Mouse (Mus musculus): Measurements from ENCODE around the gene Suds3. TPM values are rescaled to one million over a fixed set of nuclear protein-coding genes. Genes with fewer than 3 reads are reported as not detected.
A peak's percentile ranks its signal among the peaks of the same experiment; 100 is the strongest.

Gene Suds3
- polyA plus RNA-seq, 2 experiments from 2014 or later, result 11.5 to 12.3 TPM

DNA sequence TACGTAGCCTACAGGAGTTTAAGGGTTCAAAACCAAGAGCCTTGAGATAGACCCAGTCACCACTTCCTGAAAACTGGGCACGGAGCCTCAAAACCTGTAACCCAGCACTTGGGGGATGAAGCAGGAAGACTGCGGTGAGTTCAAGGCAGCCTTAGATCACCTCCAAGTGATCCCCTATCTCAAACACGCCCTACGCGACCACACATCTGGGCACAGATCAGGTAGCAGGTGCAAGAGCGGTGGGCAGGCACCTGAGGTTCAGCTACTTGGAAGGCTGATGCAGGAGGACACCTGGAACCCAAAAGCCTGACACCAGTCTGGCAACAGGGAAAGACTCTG, 4.2 kb downstream of the Suds3 start:
- ATAC-seq, result no peak

DNA sequence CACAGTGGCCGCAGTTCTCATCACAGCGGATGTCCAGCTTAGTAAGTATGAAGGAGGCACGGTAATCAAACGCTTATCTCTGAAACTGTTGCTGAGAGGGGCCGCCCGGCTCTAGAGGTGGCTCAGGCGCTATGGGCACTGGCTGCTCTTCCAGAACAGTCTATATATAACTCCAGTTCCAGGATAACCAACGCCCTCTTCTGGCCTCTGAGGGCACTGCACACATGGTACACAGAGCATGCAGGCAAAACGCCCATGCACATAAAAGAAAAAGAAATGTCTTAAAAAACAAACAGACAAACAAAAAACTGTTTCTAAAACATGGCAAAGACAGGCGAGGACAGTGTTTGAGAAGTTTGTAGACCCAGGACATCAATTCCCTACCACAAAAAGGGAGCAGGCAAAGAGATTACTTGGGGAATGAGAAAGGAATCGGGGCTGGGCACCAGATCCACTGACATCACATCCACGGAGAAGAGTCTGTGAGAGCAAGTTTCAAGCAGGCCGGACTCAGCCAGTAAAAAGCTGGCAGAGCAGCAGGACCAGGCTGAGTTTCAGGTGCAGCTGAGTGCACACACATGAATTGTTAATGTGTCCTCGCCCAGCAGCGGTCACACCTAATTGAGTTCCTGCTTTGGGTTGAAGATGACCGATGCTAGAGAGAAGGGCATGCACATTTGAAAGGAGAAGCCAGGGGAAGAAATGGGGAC, 4.7 kb downstream of the Suds3 start:
- no peak for ATAC-seq

DNA sequence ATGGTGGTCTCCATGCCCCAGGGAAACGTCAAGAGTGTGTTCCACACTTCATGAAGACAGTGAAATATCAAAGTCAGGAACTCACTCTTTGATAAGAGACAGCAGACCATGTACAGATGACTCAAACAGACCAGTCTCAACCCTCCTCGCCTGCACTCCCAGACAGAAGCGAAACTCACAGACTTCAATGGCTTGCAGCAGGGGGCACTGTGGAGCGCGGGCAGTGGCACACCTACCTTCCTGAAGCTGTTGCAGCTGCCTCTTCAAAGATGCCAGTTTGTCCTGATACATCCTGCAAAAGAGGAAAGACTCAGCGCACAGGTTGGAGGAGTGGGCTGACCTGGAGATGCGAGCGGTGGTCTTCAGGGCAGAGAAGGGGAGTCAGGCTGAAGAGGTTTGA, 6.4 kb downstream of the Suds3 start:
- ATAC-seq, result no peak

DNA sequence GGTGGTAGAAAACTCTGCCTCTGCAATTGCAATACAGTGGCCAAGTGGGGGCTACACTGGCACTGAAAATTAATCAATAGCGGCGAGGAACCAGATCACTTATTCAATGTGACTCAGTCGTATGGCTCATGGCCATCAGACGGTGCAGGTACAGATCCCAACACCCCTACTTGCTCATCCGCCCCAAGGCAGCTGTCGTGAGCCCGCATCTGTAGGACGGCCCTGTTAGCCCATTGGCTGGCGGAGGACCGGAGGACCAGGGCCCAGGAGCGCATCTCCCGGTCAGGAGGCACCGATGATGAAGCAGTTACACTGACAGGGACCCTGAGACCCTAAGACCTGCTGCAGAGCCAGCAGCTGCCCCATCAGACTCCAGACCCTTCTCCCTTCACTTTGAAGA, 7.2 kb downstream of the Suds3 start:
- no peak for ATAC-seq

DNA sequence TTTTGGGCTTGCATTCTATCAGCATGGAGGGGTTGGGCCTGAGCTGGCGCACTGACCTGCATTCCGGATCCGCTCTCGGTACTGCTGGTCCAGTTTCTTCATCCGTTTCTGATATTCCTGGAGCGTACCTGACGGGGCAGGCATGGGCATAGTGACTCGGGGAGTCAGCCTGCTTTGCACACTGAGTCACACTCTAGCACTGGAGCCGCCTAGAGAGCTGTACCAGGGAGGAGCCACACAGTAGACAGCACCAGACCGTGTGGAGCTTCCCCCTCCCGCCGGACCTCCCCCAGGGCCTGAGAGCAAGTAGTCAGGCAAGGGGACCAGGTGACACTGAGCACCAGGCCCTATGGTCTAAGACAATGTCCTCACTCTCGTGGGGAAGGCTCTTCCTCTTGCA, 7.6 kb downstream of the Suds3 start:
- no peak for ATAC-seq

DNA sequence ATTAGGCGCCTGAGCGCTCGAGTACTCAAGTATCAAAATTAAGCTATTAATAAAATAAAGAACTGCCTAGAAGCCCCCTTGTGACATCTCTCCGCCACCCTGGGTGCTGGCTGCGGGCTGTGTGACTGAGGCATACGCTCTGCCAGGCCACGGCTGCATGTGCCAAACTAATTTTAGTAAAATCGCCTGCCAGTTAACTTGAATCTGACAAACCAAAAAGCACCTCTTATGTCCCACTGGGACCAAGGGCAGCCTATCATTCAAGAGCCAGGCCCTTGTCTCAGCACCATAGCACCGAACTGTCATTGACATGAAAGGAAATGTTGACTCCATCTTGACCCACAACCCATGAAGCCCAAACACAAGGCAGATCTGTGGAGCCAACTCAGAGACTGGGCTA, 10.2 kb downstream of the Suds3 start:
- no peak for ATAC-seq

DNA sequence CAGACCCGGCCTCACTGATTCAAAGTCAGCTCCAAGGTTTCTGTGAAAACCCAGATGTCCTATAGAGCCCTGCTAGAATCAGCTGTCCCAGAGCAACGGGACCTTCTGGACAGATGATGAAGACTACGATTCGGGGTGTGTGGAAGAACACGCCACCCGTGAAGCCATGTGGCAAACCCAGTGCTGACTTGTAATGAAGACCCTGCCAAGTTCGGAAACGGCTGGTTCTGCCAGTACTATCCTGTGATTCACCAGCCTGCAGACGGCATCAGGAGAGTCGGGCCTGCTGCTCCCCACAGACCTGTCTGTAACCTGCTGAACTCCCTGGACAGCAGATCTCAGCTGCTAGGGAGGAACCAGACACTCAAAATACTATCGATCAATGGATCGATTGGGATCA, 11.6 kb downstream of the Suds3 start:
- ATAC-seq, result no peak

DNA sequence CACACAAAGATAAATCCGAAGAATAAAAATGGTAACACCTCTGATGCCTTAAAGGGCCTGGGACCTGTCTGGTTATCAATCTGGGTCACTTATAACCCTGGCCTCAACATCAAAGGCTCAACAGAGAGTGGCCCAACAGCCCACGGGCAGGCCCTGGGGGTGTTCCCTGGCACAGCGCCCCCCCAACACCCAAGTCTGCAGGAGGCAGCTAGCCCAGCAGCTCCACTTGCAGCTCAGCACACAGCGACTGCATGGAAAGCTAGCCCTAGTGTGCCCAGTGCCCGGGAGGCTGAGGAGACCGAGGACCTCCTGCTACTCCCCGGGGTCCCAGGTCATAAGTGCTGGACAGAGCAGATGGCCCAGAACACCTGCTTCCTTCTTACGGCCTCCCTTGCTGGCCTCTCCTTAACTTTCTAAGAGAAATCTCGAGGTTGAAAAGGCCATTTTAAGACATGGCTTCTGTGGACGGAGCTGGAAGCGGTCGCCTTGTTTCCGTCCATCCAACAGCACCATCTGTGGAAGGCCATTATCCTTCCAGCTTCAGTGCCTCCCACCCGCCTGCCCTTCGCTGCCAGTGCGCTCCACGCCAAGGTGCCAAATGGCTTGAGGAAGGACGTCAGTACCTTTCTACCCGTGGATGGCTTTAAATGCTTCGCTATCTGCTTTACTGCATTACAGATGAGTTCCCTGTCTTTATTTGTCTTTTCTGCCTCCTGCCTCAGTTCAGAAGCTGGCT, 12.6 kb downstream of the Suds3 start:
- no peak for ATAC-seq

DNA sequence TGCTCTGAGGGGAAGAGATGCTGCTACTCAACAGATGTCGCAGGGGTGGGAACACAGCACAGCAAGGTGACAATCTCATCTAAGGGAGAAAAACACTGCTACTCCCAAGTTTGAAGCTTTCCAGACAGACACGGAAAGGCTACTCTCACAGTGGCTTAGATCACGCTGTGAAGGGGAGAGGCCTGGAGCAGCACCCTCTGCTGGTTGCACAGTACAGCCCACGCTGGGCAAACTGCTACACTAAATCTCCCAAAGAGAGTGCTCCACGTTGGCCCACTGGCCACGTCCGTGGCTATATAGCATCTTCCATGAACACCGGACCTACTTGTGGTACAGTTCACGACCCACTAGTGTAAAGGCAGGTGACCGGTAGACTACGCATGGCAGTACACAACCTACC, 16.2 kb downstream of the Suds3 start:
- ATAC-seq, result no peak

DNA sequence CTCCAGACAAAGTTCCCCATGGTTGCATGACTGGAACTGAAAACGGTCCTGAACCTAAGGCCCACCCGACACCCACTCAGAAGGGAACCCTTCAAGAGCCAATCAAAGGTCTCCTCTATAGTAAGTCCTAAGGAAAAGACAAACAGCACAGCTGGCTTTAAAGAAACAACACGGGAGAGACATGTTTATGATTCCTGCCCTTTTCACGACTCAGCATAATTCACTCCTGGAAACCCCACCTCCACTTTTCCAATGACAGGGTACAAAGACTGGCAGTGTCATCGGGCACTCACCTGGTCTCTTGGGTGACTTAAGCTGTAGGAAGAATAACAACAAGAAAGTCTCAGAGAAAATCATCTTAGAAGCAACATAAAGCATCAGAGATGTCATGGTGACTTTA, 16.9 kb downstream of the Suds3 start:
- no peak for ATAC-seq

DNA sequence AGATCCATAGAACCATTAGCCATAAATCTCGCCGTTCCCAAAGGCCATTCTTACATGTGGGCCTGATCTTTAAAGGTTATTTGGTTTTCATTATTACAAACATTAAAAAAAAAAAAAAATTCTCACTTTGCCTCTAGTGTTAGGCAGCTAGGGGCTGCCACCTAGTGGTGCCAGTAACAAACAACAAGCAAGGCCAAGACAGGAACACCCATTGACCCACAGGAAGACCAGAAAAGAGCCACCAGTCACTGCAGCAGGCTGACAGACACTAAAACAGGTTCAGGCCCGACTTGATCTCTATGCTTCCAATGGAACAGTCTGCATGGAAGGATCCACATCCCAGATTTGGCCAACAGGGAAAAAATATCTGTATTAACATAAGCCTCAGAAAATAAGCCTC, 19.2 kb downstream of the Suds3 start:
- ATAC-seq, result no peak

DNA sequence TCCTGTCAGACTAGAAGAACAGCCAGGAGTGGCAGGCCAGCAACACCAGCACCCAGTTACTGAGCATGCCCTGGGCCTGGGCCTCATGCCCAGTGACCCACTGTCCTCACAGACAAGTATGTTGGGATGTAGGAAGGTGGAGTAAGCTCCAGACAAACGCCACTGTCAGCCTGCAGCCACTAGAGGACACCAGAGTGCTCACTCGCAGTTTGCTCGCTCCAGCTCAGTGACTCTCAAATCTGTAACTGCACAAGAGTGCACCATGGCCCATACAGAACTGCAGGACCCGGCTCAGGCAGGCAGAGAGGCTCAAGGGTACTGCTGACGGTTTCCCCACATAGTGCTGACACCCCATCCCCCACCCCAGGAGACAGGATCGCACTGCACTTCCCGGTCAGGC, 21.5 kb downstream of the Suds3 start:
- ATAC-seq, result no peak

DNA sequence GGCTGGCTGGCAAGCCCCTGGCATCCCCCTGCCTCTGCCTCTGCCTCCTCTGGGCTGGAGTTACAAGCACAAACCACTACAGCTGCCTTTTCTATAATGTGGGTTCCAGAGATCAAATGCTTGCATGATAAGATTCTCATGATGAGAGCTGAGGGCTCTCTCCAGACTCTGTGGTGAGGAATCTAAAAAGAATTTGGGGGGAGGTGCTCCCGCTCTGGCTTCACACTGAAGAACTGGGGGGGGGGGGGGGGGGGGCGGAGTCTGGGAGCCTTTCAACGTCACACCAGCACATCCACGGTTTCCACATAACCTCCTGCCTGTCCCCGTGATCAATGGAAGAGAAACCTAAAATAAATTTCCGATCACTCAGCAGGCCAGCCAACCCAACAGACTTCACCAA, 26.1 kb downstream of the Suds3 start:
- peak; percentile 34 for ATAC-seq

DNA sequence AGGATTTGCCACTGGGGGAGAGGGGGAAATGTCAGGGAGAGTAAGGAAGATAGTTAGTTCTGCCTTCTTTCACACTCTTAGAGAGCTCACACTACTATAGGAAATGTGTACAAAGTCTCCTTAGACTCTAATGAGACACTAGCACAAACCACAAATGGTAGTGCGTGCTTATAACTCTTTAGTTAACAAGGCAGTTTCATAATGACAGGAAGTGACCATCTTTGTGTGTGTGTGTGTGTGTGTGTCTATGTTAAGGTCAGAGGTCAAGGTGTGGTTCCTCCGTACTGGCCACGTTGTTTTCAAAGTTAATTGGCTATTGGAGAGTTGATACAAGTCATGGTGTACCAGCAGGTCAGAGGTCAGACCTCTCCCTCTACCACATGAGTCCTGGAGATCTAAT, 26.8 kb downstream of the Suds3 start:
- ATAC-seq, result peak; percentile 54

DNA sequence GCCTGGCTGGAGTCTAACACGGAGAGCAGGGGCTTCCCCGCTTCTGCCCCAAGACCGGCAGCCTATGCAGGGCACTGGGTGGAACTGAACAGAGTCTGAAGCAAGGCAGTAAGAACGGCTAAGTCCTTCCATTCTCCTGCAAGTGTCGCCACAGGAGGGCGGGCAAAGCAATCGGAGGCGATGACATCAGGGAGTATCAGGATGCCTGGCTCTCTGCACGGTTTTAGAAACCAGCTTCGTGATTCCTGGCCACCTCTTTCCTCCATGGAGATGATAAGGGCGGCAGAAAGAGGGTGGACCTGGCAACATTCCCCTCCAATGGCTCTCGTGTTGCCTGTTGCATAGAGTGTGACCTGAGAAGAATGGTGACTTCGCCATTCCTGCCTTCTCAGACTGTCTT, 28.2 kb downstream of the Suds3 start:
- ATAC-seq, result no peak

DNA sequence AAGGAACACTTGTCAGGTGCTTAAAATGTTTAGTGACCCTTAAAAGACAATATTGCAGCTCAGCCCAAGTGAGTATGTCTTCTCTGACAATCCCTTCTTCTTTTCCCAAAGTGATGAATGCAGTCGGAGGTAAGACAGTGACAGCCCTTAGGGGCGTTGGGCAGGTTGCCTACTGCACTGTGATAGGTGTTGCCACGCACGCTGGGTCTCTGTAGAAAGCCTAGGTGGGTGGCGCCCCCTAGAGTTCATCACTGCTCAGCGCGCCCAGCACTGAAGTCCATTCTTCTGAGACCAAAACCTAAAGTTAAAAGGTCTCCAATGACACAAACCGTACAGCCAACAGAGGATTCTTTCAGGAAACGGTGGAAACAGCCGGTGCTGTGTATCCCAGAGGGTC, 46.4 kb downstream of the Suds3 start:
- ATAC-seq, result peak; percentile 36

DNA sequence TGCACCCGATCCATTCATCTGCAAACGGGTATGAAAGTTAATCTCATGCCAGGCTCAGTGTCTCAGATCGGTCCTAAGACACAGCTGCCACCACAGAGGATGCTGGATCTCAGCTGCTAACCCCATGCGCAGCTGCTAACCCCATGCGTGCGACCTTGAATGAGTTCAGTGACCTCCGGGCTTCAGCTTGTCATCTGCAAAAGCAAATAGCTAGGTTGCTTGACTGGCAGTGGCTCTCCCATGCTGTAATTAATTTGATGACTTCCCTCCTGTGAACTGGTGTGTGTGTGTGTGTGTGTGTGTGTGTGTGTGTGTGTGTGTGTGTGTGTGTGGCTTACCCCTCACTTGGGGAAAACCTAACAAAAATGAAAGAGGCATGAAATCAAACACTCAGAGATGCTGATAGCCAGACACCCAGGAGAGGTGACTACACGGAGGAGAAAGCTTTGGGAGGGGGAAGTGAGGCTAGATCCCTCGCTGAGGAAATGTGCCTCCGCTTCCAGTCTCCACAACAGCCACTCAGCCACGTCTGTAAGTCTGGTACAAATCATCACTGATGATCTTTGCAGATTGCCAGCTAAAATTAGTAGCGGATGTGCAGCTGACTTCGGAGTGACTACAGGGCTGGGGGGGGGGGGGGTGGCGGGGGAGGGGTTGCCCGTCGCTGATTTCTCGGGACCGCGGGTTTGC, 47.0 kb downstream of the Suds3 start:
- ATAC-seq, result peak; percentile 63

DNA sequence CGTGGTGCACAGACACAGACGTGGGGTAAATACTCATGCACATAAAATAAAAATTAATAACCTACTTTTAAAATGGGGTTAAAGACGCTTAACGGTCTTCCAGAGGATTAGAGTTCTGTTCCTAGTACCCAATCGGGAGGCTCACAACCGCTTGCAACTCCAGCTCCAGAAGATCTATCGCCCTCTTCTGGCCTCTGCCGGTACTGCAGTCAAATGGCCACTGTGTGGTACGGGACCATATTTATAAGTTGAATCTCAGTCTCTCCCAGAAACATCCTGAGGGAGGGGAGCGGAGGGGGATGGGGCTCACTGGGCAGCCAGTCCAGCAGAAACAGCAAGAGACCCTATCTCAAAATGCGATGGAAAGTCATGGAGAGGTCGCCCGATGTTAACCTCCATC, 47.7 kb downstream of the Suds3 start:
- no peak for ATAC-seq

DNA sequence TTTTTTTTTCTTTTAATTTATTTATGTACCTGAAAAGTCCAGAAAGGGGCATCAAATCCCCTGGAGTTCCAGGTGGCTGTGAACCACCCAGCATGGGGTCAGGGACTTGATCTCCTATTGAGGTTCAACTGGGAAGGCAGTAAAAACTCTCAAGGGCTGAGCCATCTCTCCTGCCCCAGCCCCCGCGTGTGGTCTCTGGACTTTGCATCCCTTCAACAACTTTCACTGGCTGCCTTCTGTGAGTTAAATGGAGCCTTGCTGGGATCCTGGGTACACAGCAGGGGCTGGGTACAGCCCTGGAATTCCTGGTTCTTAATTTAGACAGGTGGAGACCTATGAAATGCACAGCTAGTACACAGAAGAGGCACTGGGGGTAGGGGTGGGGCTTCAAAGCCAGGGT, 54.7 kb downstream of the Suds3 start:
- no peak for ATAC-seq

DNA sequence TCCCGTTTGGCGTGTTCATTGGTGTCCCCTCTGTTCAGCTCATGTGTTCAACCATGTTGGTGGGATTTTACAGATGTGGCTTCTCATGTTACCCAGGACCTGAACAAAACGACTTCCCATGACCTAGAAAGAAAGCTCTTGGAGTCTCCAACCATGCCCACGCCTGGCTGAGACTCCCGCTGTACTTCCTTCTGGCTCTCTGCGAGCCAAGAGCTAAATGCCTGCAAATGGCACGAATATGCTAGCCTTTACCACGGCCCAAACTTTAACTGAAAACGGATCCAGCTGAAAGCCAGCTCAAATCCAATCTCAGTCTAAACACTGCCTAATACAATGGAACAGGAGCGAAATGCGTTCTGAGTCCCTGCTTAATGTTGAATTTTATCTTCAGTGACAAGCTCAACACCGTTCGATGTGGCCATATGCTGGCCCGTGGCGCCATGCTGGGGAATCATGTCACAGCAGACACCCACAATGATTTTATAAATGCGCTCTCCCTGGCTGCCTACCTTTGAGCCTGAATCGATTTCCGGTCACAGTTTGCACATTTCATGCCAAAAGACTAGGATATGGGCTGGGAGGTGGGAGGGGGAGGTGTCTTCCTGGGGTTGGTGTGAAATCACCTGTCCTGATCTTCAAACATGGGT, 55.3 kb downstream of the Suds3 start:
- ATAC-seq, result no peak

DNA sequence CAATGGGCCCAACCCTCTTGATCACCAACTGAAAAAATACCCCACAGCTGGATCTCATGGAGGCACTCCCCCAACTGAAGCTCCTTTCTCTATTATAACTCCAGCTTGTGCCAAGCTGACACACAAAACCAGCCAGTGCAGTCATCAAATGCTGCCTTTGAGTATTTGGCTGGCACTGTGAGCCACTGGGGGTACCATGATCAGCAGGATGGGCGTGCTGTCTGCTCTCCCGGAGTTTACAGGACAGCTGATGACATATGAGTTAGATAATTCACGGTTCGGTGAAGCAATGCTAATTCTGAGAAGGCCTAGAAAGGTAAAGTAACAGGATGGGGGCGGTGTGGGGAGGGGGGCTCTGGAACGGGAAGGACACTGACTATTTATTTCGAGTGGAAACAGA, 66.0 kb downstream of the Suds3 start:
- no peak for ATAC-seq

DNA sequence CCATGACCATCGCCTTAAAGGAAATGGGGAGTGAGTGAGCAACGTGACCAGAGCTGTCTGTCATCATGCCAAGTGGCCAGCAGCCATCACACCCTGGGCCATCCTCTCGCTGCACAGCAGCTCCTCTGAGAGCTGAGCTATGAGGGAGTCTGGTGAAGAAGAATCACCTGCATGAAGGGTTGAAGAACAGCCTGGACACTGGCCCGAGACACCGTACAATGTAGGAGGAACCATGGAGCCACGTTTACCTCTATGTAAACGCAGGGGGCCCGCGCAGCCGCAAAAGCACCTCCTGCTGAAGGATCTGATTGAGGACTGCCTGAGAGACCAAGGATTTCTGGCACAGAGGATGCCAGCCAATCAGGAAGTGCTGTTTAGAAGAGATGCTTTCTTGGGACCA, 70.8 kb downstream of the Suds3 start:
- ATAC-seq, result no peak

DNA sequence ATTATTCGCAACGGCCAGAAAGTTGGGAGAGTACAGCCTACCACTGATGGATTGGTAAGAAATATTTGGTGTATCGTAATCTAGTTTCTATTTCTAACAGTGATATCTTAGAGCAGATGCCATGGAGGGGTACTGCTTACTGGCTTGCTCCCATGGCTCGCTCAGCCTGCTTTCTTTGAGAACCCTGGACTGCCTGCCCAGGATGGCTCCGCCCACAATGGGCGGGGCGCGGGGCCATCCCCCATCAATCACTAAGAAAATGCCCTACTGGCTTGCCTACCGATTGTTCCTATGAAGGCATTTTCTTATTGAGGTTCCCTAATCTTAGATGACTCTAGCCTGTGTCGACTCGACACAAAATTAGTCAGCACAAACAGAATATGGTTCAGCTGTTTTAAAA, 73.3 kb downstream of the Suds3 start:
- ATAC-seq, result no peak
